Mouse (Mus musculus) kidney, embryonic 14.5 days (tissue): ENCODE results near the gene Slc25a16. TPM values are rescaled to one million over a fixed set of nuclear protein-coding genes. Genes with fewer than 3 reads are reported as not detected.
A peak's percentile ranks its signal among the peaks of the same experiment; 100 is the strongest.
"Not testable (repeated sequence)": the region's sequence is repeated elsewhere in the genome, so short reads cannot be mapped to it uniquely, and the experiment has no call there.

Experiments used
- ATAC-seq: fragments of 200-750 bp; cut with Nextera tagmentation; 2 replicates; pipeline ENCODE4 v1.8.0; 2017; ENCODE audit warnings: moderate number of reproducible peaks, mild to moderate bottlenecking, moderate TSS enrichment, moderate library complexity; ENCODE audit not compliant: low FRiP score, low TSS enrichment
- H3K27ac ChIP-seq: fragments of 300-500 bp; sonication (generic); 2 replicates; pipeline ENCODE4 v1.5.1; 2014; ENCODE audit warnings: low read depth, mild to moderate bottlenecking, low read length, moderate library complexity, mixed read lengths
- H3K27me3 ChIP-seq: fragments of 300-500 bp; sonication (generic); 2 replicates; pipeline ENCODE4 v1.6.1; 2014; ENCODE audit warnings: mild to moderate bottlenecking, low read length; ENCODE audit not compliant: control insufficient read depth, insufficient read depth
- H3K36me3 ChIP-seq: fragments of 300-500 bp; sonication (generic); 2 replicates; pipeline ENCODE4 v1.6.1; 2014; ENCODE audit warnings: low read length, mixed read lengths; ENCODE audit not compliant: control insufficient read depth, insufficient read depth
- H3K4me1 ChIP-seq: fragments of 300-500 bp; sonication (generic); 2 replicates; pipeline ENCODE4 v1.6.1; 2014; ENCODE audit warnings: low read length, mixed read lengths; ENCODE audit not compliant: control insufficient read depth, insufficient read depth
- H3K4me2 ChIP-seq: fragments of 300-500 bp; sonication (generic); replicated peaks from 2 replicates; pipeline ENCODE4 v1.6.1; 2014; ENCODE audit warnings: low read depth, mild to moderate bottlenecking, low read length
- H3K4me3 ChIP-seq: fragments of 300-500 bp; sonication (generic); 2 replicates; pipeline ENCODE4 v1.5.1; 2014; ENCODE audit warnings: mild to moderate bottlenecking, low read length
- H3K9ac ChIP-seq: fragments of 300-500 bp; sonication (generic); 2 replicates; pipeline ENCODE4 v1.6.1; 2014; ENCODE audit warnings: low read depth, mild to moderate bottlenecking, low read length, moderate library complexity
- H3K9me3 ChIP-seq: fragments of 300-500 bp; sonication (generic); 2 replicates; pipeline ENCODE4 v1.6.1; 2016; ENCODE audit warnings: low read length; ENCODE audit not compliant: control insufficient read depth
- WGBS: fragments of 180-500 bp; shearing (Covaris S2); extraction: QIAGEN DNeasy Blood & Tissue Kit; methylation state at CpG from one replicate; pipeline ENCODE4 v1.1.7; 2014; 5-methylcytosine and 5-hydroxymethylcytosine counted together
- polyA plus RNA-seq: library from polyadenylated mRNA; unstranded; fragments of >200 nt; fragmentation: Nextera tagmentation; extraction: Ambion mirVana; gene quantifications from 2 replicates; pipeline ENCODE4 v1.2.1, GENCODE M21; 2014

The Slc25a16 gene
- polyA plus RNA-seq, 1 experiment from 2014 or later: 16.0 TPM

GRCm38 (mm10) chr10:62896774-62897173, 23.7 kb upstream of the Slc25a16 start:
- ATAC-seq: 0 out of 2 replicates have a peak, but pooled peaks have one; percentile 12
- Histone ChIP-seq H3K4me2 (no peak overlapping the region), H3K36me3 (no peaks in the 10 kb centered on the region), H3K9ac (no peak overlapping the region), H3K27me3 (no peaks in the 10 kb centered on the region), H3K4me3 (no peak overlapping the region), H3K9me3 (no peaks in the 10 kb centered on the region), H3K4me1 (no peaks in the 10 kb centered on the region), H3K27ac (no peak overlapping the region)
- 50% methylated on average over 4 of the region's 4 CpGs for WGBS

GRCm38 (mm10) chr10:62897437-62897836, 23.0 kb upstream of the Slc25a16 start:
- ATAC-seq: no peak
- Histone ChIP-seq H3K36me3 (no peaks in the 10 kb centered on the region), H3K4me3 (no peak overlapping the region), H3K27me3 (no peaks in the 10 kb centered on the region), H3K27ac (no peak overlapping the region), H3K9me3 (no peaks in the 10 kb centered on the region), H3K4me1 (no peaks in the 10 kb centered on the region), H3K4me2 (no peak overlapping the region), H3K9ac (no peak overlapping the region)
- WGBS: over 99% methylated on average over 3 of the region's 3 CpGs

- no peak overlapping the region for H3K4me3 ChIP-seq
- H3K27me3 ChIP-seq: no peaks in the 10 kb centered on the region
- no peaks in the 10 kb centered on the region for H3K4me1 ChIP-seq
- no peak overlapping the region for H3K4me2 ChIP-seq
- no peak overlapping the region for H3K27ac ChIP-seq
- WGBS: 85% methylated on average over 2 of the region's 2 CpGs
- no peaks in the 10 kb centered on the region for H3K36me3 ChIP-seq
- no peak for ATAC-seq
- no peak overlapping the region for H3K9ac ChIP-seq
- H3K9me3 ChIP-seq: no peaks in the 10 kb centered on the region
Observed at GRCm38 (mm10) chr10:62898061-62898460, 22.4 kb upstream of the Slc25a16 start.

GRCm38 (mm10) chr10:62900144-62900543, 20.3 kb upstream of the Slc25a16 start:
- H3K4me2 ChIP-seq: no peak overlapping the region
- no peak for ATAC-seq
- H3K9ac ChIP-seq: no peak overlapping the region
- no peak overlapping the region for H3K27ac ChIP-seq
- H3K4me1 ChIP-seq: no peaks in the 10 kb centered on the region
- no peaks in the 10 kb centered on the region for H3K27me3 ChIP-seq
- H3K36me3 ChIP-seq: no peaks in the 10 kb centered on the region
- H3K4me3 ChIP-seq: no peak overlapping the region
- WGBS: 100% methylated on average over 4 of the region's 4 CpGs
- H3K9me3 ChIP-seq: no peaks in the 10 kb centered on the region

GRCm38 (mm10) chr10:62901826-62902225, 18.6 kb upstream of the Slc25a16 start:
- WGBS: 25% methylated on average over 8 of the region's 8 CpGs
- Histone ChIP-seq H3K9me3 (no peaks in the 10 kb centered on the region), H3K4me1 (no peaks in the 10 kb centered on the region), H3K27me3 (no peaks in the 10 kb centered on the region), H3K9ac (no peak overlapping the region), H3K36me3 (no peaks in the 10 kb centered on the region), H3K27ac (no peak overlapping the region), H3K4me2 (no peak overlapping the region), H3K4me3 (no peak overlapping the region)
- no peak for ATAC-seq

- H3K9ac ChIP-seq: no peak overlapping the region
- H3K27me3 ChIP-seq: no peaks in the 10 kb centered on the region
- H3K9me3 ChIP-seq: no peaks in the 10 kb centered on the region
- 53% methylated on average over 1 of the region's 1 CpGs for WGBS
- no peak overlapping the region for H3K4me2 ChIP-seq
- ATAC-seq: no peak
- H3K4me3 ChIP-seq: no peak overlapping the region
- H3K36me3 ChIP-seq: no peaks in the 10 kb centered on the region
- H3K4me1 ChIP-seq: no peaks in the 10 kb centered on the region
- H3K27ac ChIP-seq: no peak overlapping the region
Observed at GRCm38 (mm10) chr10:62902829-62903228, 17.6 kb upstream of the Slc25a16 start.

GRCm38 (mm10) chr10:62906336-62906735, 14.1 kb upstream of the Slc25a16 start:
- no peak overlapping the region for H3K4me3 ChIP-seq
- H3K4me2 ChIP-seq: no peak overlapping the region
- no peaks in the 10 kb centered on the region for H3K9me3 ChIP-seq
- H3K36me3 ChIP-seq: no peaks in the 10 kb centered on the region
- WGBS: 90% methylated on average over 7 of the region's 7 CpGs
- H3K9ac ChIP-seq: no peak overlapping the region
- no peak overlapping the region for H3K27ac ChIP-seq
- no peaks in the 10 kb centered on the region for H3K27me3 ChIP-seq
- no peak for ATAC-seq
- no peaks in the 10 kb centered on the region for H3K4me1 ChIP-seq

GRCm38 (mm10) chr10:62908896-62909295, 11.5 kb upstream of the Slc25a16 start, which contains the start of gene Tet1:
Tet1 (minus strand) TSS chr10:62908996.
- H3K4me3 ChIP-seq, H3K4me1 ChIP-seq, H3K36me3 ChIP-seq, H3K9ac ChIP-seq, H3K27me3 ChIP-seq, H3K27ac ChIP-seq, H3K4me2 ChIP-seq, ATAC-seq, H3K9me3 ChIP-seq: not testable (repeated sequence)
- WGBS: no CpG with 5 or more reads among the region's 1 CpGs

- ATAC-seq: no peak
- no peak overlapping the region for H3K9ac ChIP-seq
- no peaks in the 10 kb centered on the region for H3K9me3 ChIP-seq
- H3K4me2 ChIP-seq: no peak overlapping the region
- no peaks in the 10 kb centered on the region for H3K4me1 ChIP-seq
- no peaks in the 10 kb centered on the region for H3K36me3 ChIP-seq
- H3K27me3 ChIP-seq: no peaks in the 10 kb centered on the region
- WGBS: 82% methylated on average over 2 of the region's 2 CpGs
- H3K27ac ChIP-seq: no peak overlapping the region
- H3K4me3 ChIP-seq: no peak overlapping the region
Observed at GRCm38 (mm10) chr10:62911120-62911519, 9.3 kb upstream of the Slc25a16 start.
